Comparison of ENCODE assay signal across 10 mouse cellular contexts in genomic region chr16:95458590-95459324, GRCm38 (mm10).
DNase-seq lines count a peak whose midpoint lies in the region; ATAC-seq and TF ChIP-seq lines count a peak whose summit lies in the region.
"Had no signal": no experiment of that assay in that cellular context is flagged by ENCODE, and none has a peak within 500 bp of the region (broad histone marks: within the 10 kb centered on the region; RNA-seq: fewer than 3 reads in every experiment).

No protein-coding gene starts in this region.

- no peaks in the 10 kb centered on the region for H3K9me3 ChIP-seq in hindbrain, embryonic 10.5 days
- H3K9me3 ChIP-seq in hindbrain, embryonic 11.5 days (ENCODE audit: control insufficient read depth, low read length), result no peaks in the 10 kb centered on the region
- H3K9me3 ChIP-seq in neural tube, embryonic 14.5 days (ENCODE audit: control insufficient read depth, low read length), result no peaks in the 10 kb centered on the region
- no peaks in the 10 kb centered on the region for H3K9me3 ChIP-seq in neural tube, embryonic 15.5 days (replicated peaks)
- H3K9me3 ChIP-seq in limb, embryonic 13.5 days, result no peaks in the 10 kb centered on the region
- no peaks in the 10 kb centered on the region for H3K9me3 ChIP-seq in stomach, postnatal 0 days (ENCODE audit: control insufficient read depth, low read length)
- H3K9me3 ChIP-seq: midbrain, embryonic 13.5 days had no signal

- 91% methylated on average over 17 of the region's 17 CpGs for WGBS in hindbrain, embryonic 10.5 days
- 90% methylated on average over 17 of the region's 17 CpGs for WGBS in hindbrain, embryonic 11.5 days
- 91% methylated on average over 17 of the region's 17 CpGs for WGBS in neural tube, embryonic 14.5 days
- 93% methylated on average over 17 of the region's 17 CpGs for WGBS in neural tube, embryonic 15.5 days
- WGBS in limb, embryonic 13.5 days, result 87% methylated on average over 17 of the region's 17 CpGs
- 84% methylated on average over 17 of the region's 17 CpGs for WGBS in stomach, postnatal 0 days

- 0 out of 2 replicates have a peak overlapping the region, but pooled peaks have one; percentile 23 for H3K27ac ChIP-seq in hindbrain, embryonic 10.5 days
- no peak overlapping the region for H3K27ac ChIP-seq in hindbrain, embryonic 11.5 days (ENCODE audit: low read depth, low read length)
- H3K27ac ChIP-seq in neural tube, embryonic 14.5 days (ENCODE audit: low read depth, low read length), result no peak overlapping the region
- H3K27ac ChIP-seq in neural tube, embryonic 15.5 days (replicated peaks), result no peak overlapping the region
- H3K27ac ChIP-seq in limb, embryonic 13.5 days, result no peak overlapping the region
- H3K27ac ChIP-seq in stomach, postnatal 0 days (replicated peaks), result no peak overlapping the region
- H3K27ac ChIP-seq: midbrain, embryonic 13.5 days had no signal

- peaks cover 9% of the 10 kb centered on the region for H3K4me1 ChIP-seq in hindbrain, embryonic 10.5 days (replicated peaks)
- H3K4me1 ChIP-seq in hindbrain, embryonic 11.5 days (replicated peaks; ENCODE audit: control insufficient read depth, insufficient read depth, low read length), result no peaks in the 10 kb centered on the region
- no peaks in the 10 kb centered on the region for H3K4me1 ChIP-seq in neural tube, embryonic 14.5 days (ENCODE audit: control insufficient read depth, insufficient read depth, low read length)
- H3K4me1 ChIP-seq in neural tube, embryonic 15.5 days, result peaks cover 3% of the 10 kb centered on the region; the same call in 1 of the 2 replicates
- H3K4me1 ChIP-seq in limb, embryonic 13.5 days, result peaks cover 38% of the 10 kb centered on the region
- no peaks in the 10 kb centered on the region for H3K4me1 ChIP-seq in stomach, postnatal 0 days (replicated peaks; ENCODE audit: control insufficient read depth, insufficient read depth)
- H3K4me1 ChIP-seq: midbrain, embryonic 13.5 days had no signal

- no peak overlapping the region for H3K9ac ChIP-seq in hindbrain, embryonic 11.5 days (ENCODE audit: low read depth, low read length)
- no peak overlapping the region for H3K9ac ChIP-seq in neural tube, embryonic 14.5 days (replicated peaks; ENCODE audit: low read depth, low read length)
- H3K9ac ChIP-seq in neural tube, embryonic 15.5 days (replicated peaks), result no peak overlapping the region
- H3K9ac ChIP-seq in limb, embryonic 13.5 days, result no peak overlapping the region
- H3K9ac ChIP-seq in stomach, postnatal 0 days (ENCODE audit: low read length), result no peak overlapping the region
- H3K9ac ChIP-seq: midbrain, embryonic 13.5 days had no signal

- no peak for TF ChIP-seq CTCF in stomach, postnatal 0 days (IDR thresholded peaks at IDR 0.05; ENCODE audit: low read depth)

- H3K36me3 ChIP-seq in hindbrain, embryonic 10.5 days, result no peaks in the 10 kb centered on the region
- H3K36me3 ChIP-seq in hindbrain, embryonic 11.5 days (ENCODE audit: control insufficient read depth, insufficient read depth, low read length), result no peaks in the 10 kb centered on the region
- no peaks in the 10 kb centered on the region for H3K36me3 ChIP-seq in neural tube, embryonic 14.5 days (ENCODE audit: control insufficient read depth, insufficient read depth, low read length)
- no peaks in the 10 kb centered on the region for H3K36me3 ChIP-seq in neural tube, embryonic 15.5 days
- H3K36me3 ChIP-seq in limb, embryonic 13.5 days, result no peaks in the 10 kb centered on the region
- H3K36me3 ChIP-seq in stomach, postnatal 0 days (ENCODE audit: control insufficient read depth, insufficient read depth, low read length), result no peaks in the 10 kb centered on the region
- H3K36me3 ChIP-seq: midbrain, embryonic 13.5 days had no signal

- DNase-seq in hindbrain, embryonic 10.5 days (ENCODE audit: low spot score), result no peak
- no peak for DNase-seq in hindbrain, embryonic 11.5 days (ENCODE audit: low spot score)
- DNase-seq in stomach, postnatal 0 days (ENCODE audit: low spot score), result no peak
- no peak for DNase-seq in layer of hippocampus, postnatal 36 days
- no peak for DNase-seq in thymus, postnatal 0 days (ENCODE audit: low spot score)
- DNase-seq: kidney, adult 18-20 months had no signal

- no peak overlapping the region for H3K4me2 ChIP-seq in hindbrain, embryonic 11.5 days (replicated peaks; ENCODE audit: low read depth, low read length)
- no peak overlapping the region for H3K4me2 ChIP-seq in neural tube, embryonic 14.5 days (ENCODE audit: low read depth, low read length)
- no peak overlapping the region for H3K4me2 ChIP-seq in neural tube, embryonic 15.5 days
- H3K4me2 ChIP-seq in limb, embryonic 13.5 days (replicated peaks), result no peak overlapping the region
- no peak overlapping the region for H3K4me2 ChIP-seq in stomach, postnatal 0 days (replicated peaks; ENCODE audit: low read depth)
- H3K4me2 ChIP-seq: midbrain, embryonic 13.5 days had no signal

- TF ChIP-seq EP300 in stomach, postnatal 0 days (optimal IDR thresholded peaks at IDR 0.05), result no peak

- no peaks in the 10 kb centered on the region for H3K27me3 ChIP-seq in hindbrain, embryonic 10.5 days (ENCODE audit: insufficient read depth, poor library complexity, severe bottlenecking)
- no peaks in the 10 kb centered on the region for H3K27me3 ChIP-seq in hindbrain, embryonic 11.5 days (ENCODE audit: control insufficient read depth, insufficient read depth, low read length)
- no peaks in the 10 kb centered on the region for H3K27me3 ChIP-seq in neural tube, embryonic 14.5 days (ENCODE audit: control insufficient read depth, insufficient read depth, low read length)
- H3K27me3 ChIP-seq in neural tube, embryonic 15.5 days (replicated peaks), result no peaks in the 10 kb centered on the region
- H3K27me3 ChIP-seq in limb, embryonic 13.5 days, result no peaks in the 10 kb centered on the region
- no peaks in the 10 kb centered on the region for H3K27me3 ChIP-seq in stomach, postnatal 0 days (ENCODE audit: control insufficient read depth, insufficient read depth, low read length)
- H3K27me3 ChIP-seq: midbrain, embryonic 13.5 days had no signal

- no peak for ATAC-seq in hindbrain, embryonic 11.5 days (ENCODE audit: low FRiP score)
- ATAC-seq in neural tube, embryonic 14.5 days (ENCODE audit: low read depth), result no peak
- ATAC-seq in neural tube, embryonic 15.5 days (ENCODE audit: low FRiP score), result no peak
- no peak for ATAC-seq in limb, embryonic 13.5 days (ENCODE audit: low FRiP score, low read depth)
- no peak for ATAC-seq in stomach, postnatal 0 days (ENCODE audit: low FRiP score, low TSS enrichment)
- ATAC-seq: midbrain, embryonic 13.5 days had no signal

- peak overlapping the region; percentile 18 for H3K4me3 ChIP-seq in hindbrain, embryonic 10.5 days
- H3K4me3 ChIP-seq in hindbrain, embryonic 11.5 days (ENCODE audit: low read depth, low read length), result no peak overlapping the region
- 0 out of 2 replicates have a peak overlapping the region, but pooled peaks have one; percentile 3 for H3K4me3 ChIP-seq in neural tube, embryonic 14.5 days (ENCODE audit: low read depth, low read length)
- H3K4me3 ChIP-seq in neural tube, embryonic 15.5 days (replicated peaks), result no peak overlapping the region
- peak overlapping the region; percentile 11; the same call in 1 of the 2 replicates for H3K4me3 ChIP-seq in limb, embryonic 13.5 days
- H3K4me3 ChIP-seq in stomach, postnatal 0 days (ENCODE audit: low read depth, low read length), result peak overlapping the region; percentile 19; the same call in 1 of the 2 replicates
- H3K4me3 ChIP-seq: midbrain, embryonic 13.5 days had no signal

Comparison
In these comparisons a context has a peak if more than half of its experiments do, and no peak if none do; other contexts are left out.
1. H3K4me3 ChIP-seq: peak in hindbrain, embryonic 10.5 days (single experiment), neural tube, embryonic 14.5 days (single experiment), limb, embryonic 13.5 days (single experiment) and stomach, postnatal 0 days (single experiment); none in hindbrain, embryonic 11.5 days (single experiment) and neural tube, embryonic 15.5 days (single experiment).